Mouse (Mus musculus) testis, adult 2 months (tissue): Measurements from ENCODE around the gene Gm10720.
"Not testable (repeated sequence)": the region's sequence is repeated elsewhere in the genome, so short reads cannot be mapped to it uniquely, and the experiment has no call there.

Experiments used
- CTCF ChIP-seq: fragments of 200-500 bp; IDR thresholded peaks from 2 replicates; pipeline ENCODE4 v1.5.1; 2012; ENCODE audit warnings: low read depth, mild to moderate bottlenecking, inconsistent platforms, low read length, moderate library complexity; ENCODE audit not compliant: control insufficient read depth, insufficient read depth, insufficient replicate concordance
- POLR2A ChIP-seq: fragments of 200-500 bp; IDR thresholded peaks from 2 replicates; pipeline ENCODE4 v1.6.1; 2012; ENCODE audit warnings: low read depth, mild to moderate bottlenecking, inconsistent platforms, low read length, moderate library complexity; ENCODE audit not compliant: control insufficient read depth

- not testable (repeated sequence) for TF ChIP-seq CTCF, POLR2A
Measured at GRCm38 (mm10) chr9:3024912-3025467, 9.5 kb downstream of the Gm10720 start, which contains the start of gene Gm10717.
